Mouse (Mus musculus) spleen, adult 2 months (tissue): ENCODE measurements around the gene Calcoco1.
A peak's percentile ranks its signal among the peaks of the same experiment; 100 is the strongest.

Experiments used
- CTCF ChIP-seq: fragments of 200-500 bp; IDR thresholded peaks from 2 replicates; pipeline ENCODE4 v1.5.1; 2011; ENCODE audit warnings: mild to moderate bottlenecking, inconsistent platforms; ENCODE audit not compliant: insufficient read depth, insufficient read length, insufficient replicate concordance; ENCODE audit errors: extremely low read depth
- POLR2A ChIP-seq: fragments of 200-500 bp; IDR thresholded peaks from 2 replicates; pipeline ENCODE4 v1.6.1; 2011; ENCODE audit warnings: low read depth, low read length, inconsistent platforms

DNA sequence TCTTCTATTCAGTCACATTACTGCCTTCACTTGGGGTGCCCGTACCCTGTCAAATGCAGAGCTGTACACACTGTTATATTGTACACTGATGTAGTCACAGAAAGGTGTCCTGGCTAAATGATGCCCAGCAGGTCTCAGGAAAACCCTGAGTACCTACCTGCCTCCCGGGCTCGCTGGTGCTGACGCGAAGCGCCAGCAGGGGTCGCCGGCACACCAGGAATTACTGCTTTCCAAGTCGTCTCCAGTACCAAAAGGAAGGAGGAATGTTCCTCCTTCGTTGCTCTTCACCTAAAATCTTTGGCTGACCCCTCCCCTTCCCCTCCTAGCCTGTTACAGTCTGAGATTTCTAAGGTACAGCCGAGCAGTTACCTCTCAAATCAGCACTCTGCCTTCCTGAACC lies 23.8 kb downstream of the Calcoco1 start:
- TF ChIP-seq CTCF (peak; percentile 86), POLR2A (no peak)
